10 mouse cellular contexts compared by ENCODE assay signal in genomic region chr4:114688356-114688972, GRCm38 (mm10).
DNase-seq lines count a peak whose midpoint lies in the region; ATAC-seq lines count a peak whose summit lies in the region.
"Had no signal": no experiment of that assay in that cellular context is flagged by ENCODE, and none has a peak within 500 bp of the region (broad histone marks: within the 10 kb centered on the region; RNA-seq: fewer than 3 reads in every experiment).

No protein-coding gene starts in this region.

- peak overlapping the region; percentile 67 for H3K27ac ChIP-seq in hindbrain, embryonic 10.5 days
- no peak overlapping the region for H3K27ac ChIP-seq in hindbrain, embryonic 14.5 days
- 0 out of 2 replicates have a peak overlapping the region, but pooled peaks have one; percentile 40 for H3K27ac ChIP-seq in embryonic facial prominence, embryonic 14.5 days (replicated peaks; ENCODE audit: low read depth, low read length)
- H3K27ac ChIP-seq in kidney, embryonic 16.5 days (ENCODE audit: low read length): peak overlapping the region; percentile 70
- H3K27ac ChIP-seq: liver, embryonic 14.5 days had no signal

- WGBS in hindbrain, embryonic 10.5 days: 27% methylated on average over 16 of the region's 16 CpGs
- WGBS in hindbrain, embryonic 14.5 days: 25% methylated on average over 16 of the region's 16 CpGs
- 10% methylated on average over 16 of the region's 16 CpGs for WGBS in embryonic facial prominence, embryonic 14.5 days
- 6% methylated on average over 16 of the region's 16 CpGs for WGBS in kidney, embryonic 16.5 days

- H3K27me3 ChIP-seq in hindbrain, embryonic 10.5 days (ENCODE audit: insufficient read depth, poor library complexity, severe bottlenecking): peaks cover 62% of the 10 kb centered on the region
- 0 out of 2 replicates have a peak, but pooled peaks cover 5% of the 10 kb centered on the region for H3K27me3 ChIP-seq in hindbrain, embryonic 14.5 days (ENCODE audit: control insufficient read depth, insufficient read depth, low read length)
- H3K27me3 ChIP-seq in embryonic facial prominence, embryonic 14.5 days (replicated peaks; ENCODE audit: control insufficient read depth, insufficient read depth, low read length): peaks cover 14% of the 10 kb centered on the region; the same call in 1 of the 2 replicates
- H3K27me3 ChIP-seq in kidney, embryonic 16.5 days (ENCODE audit: insufficient read depth, low read length): peaks cover 9% of the 10 kb centered on the region; the same call in 1 of the 2 replicates

- no peak overlapping the region for H3K4me2 ChIP-seq in hindbrain, embryonic 14.5 days (replicated peaks)
- H3K4me2 ChIP-seq in embryonic facial prominence, embryonic 14.5 days (ENCODE audit: low read depth, low read length): peak overlapping the region; percentile 35
- H3K4me2 ChIP-seq in kidney, embryonic 16.5 days (replicated peaks; ENCODE audit: low read depth, low read length): peak overlapping the region; percentile 34

- H3K9me3 ChIP-seq in hindbrain, embryonic 10.5 days: no peaks in the 10 kb centered on the region
- no peaks in the 10 kb centered on the region for H3K9me3 ChIP-seq in hindbrain, embryonic 14.5 days (ENCODE audit: control insufficient read depth, low read length)
- H3K9me3 ChIP-seq in embryonic facial prominence, embryonic 14.5 days (ENCODE audit: control insufficient read depth, low read length): no peaks in the 10 kb centered on the region
- H3K9me3 ChIP-seq in kidney, embryonic 16.5 days (ENCODE audit: low read length): no peaks in the 10 kb centered on the region

- peak; percentile 66 for DNase-seq in hindbrain, embryonic 10.5 days (ENCODE audit: low spot score)
- DNase-seq in hindbrain, embryonic 14.5 days (ENCODE audit: low spot score): no peak
- peak; percentile 83 for DNase-seq in embryonic facial prominence, embryonic 14.5 days (ENCODE audit: low spot score)
- DNase-seq in mesoderm, embryonic 11.5 days (ENCODE audit: low read depth, low spot score): peak; percentile 73
- DNase-seq in thymus, postnatal 36 days: no peak
- no peak for DNase-seq in thymus, postnatal 14 days
- no peak for DNase-seq in urinary bladder, adult 2 months (ENCODE audit: low spot score)
- DNase-seq: gastrocnemius, postnatal 14 days had no signal

- H3K4me1 ChIP-seq in hindbrain, embryonic 10.5 days (replicated peaks): peaks cover 28% of the 10 kb centered on the region
- H3K4me1 ChIP-seq in hindbrain, embryonic 14.5 days (replicated peaks; ENCODE audit: control insufficient read depth, insufficient read depth, low read length): peaks cover 9% of the 10 kb centered on the region
- peaks cover 11% of the 10 kb centered on the region; the same call in 1 of the 2 replicates for H3K4me1 ChIP-seq in embryonic facial prominence, embryonic 14.5 days (ENCODE audit: control insufficient read depth, insufficient read depth, low read length)
- H3K4me1 ChIP-seq in kidney, embryonic 16.5 days (ENCODE audit: insufficient read depth, low read length): peaks cover 19% of the 10 kb centered on the region

- H3K4me3 ChIP-seq in hindbrain, embryonic 10.5 days: no peak overlapping the region
- H3K4me3 ChIP-seq in hindbrain, embryonic 14.5 days (replicated peaks; ENCODE audit: low read length): no peak overlapping the region
- no peak overlapping the region for H3K4me3 ChIP-seq in embryonic facial prominence, embryonic 14.5 days (ENCODE audit: low read depth, low read length)
- H3K4me3 ChIP-seq in kidney, embryonic 16.5 days (ENCODE audit: low read length): peak overlapping the region; percentile 20

- no peak for ATAC-seq in hindbrain, embryonic 14.5 days (ENCODE audit: low FRiP score)
- peak; percentile 60 for ATAC-seq in embryonic facial prominence, embryonic 14.5 days (ENCODE audit: low read depth)
- peak; percentile 74 for ATAC-seq in kidney, embryonic 16.5 days (ENCODE audit: low FRiP score, low TSS enrichment)

- no peaks in the 10 kb centered on the region for H3K36me3 ChIP-seq in hindbrain, embryonic 10.5 days
- H3K36me3 ChIP-seq in hindbrain, embryonic 14.5 days (replicated peaks; ENCODE audit: control insufficient read depth, insufficient read depth): no peaks in the 10 kb centered on the region
- no peaks in the 10 kb centered on the region for H3K36me3 ChIP-seq in embryonic facial prominence, embryonic 14.5 days (ENCODE audit: control insufficient read depth, insufficient read depth, low read length)
- H3K36me3 ChIP-seq in kidney, embryonic 16.5 days (ENCODE audit: insufficient read depth, low read length): no peaks in the 10 kb centered on the region

- no peak overlapping the region for H3K9ac ChIP-seq in hindbrain, embryonic 14.5 days
- no peak overlapping the region for H3K9ac ChIP-seq in embryonic facial prominence, embryonic 14.5 days (ENCODE audit: low read depth, low read length)
- H3K9ac ChIP-seq in kidney, embryonic 16.5 days (replicated peaks; ENCODE audit: low read length): peak overlapping the region; percentile 24; the same call in 1 of the 2 replicates
- H3K9ac ChIP-seq: liver, embryonic 14.5 days had no signal

Comparison
In these comparisons a context has a peak if more than half of its experiments do, and no peak if none do; other contexts are left out.
1. DNase-seq: peak in hindbrain, embryonic 10.5 days (single experiment), embryonic facial prominence, embryonic 14.5 days (single experiment) and mesoderm, embryonic 11.5 days (single experiment); none in hindbrain, embryonic 14.5 days (single experiment), thymus, postnatal 36 days (0 of 2), thymus, postnatal 14 days (single experiment) and urinary bladder, adult 2 months (single experiment).